Mouse (Mus musculus) v-Abl transformed pro-B cells (cell line): ENCODE measurements around the gene Acox3.
"Not testable (repeated sequence)": the region's sequence is repeated elsewhere in the genome, so short reads cannot be mapped to it uniquely, and the experiment has no call there.

ENCODE experiments used
- in situ Hi-C, 2 experiments: fragments of 400-800 bp; cut with MboI; formaldehyde crosslinking; loops; one replicate each; pipeline ENCODE4 v1.15.1; 2025; ENCODE audit not compliant: unreplicated experiment in 2 of 2

Acox3 gene

DNA sequence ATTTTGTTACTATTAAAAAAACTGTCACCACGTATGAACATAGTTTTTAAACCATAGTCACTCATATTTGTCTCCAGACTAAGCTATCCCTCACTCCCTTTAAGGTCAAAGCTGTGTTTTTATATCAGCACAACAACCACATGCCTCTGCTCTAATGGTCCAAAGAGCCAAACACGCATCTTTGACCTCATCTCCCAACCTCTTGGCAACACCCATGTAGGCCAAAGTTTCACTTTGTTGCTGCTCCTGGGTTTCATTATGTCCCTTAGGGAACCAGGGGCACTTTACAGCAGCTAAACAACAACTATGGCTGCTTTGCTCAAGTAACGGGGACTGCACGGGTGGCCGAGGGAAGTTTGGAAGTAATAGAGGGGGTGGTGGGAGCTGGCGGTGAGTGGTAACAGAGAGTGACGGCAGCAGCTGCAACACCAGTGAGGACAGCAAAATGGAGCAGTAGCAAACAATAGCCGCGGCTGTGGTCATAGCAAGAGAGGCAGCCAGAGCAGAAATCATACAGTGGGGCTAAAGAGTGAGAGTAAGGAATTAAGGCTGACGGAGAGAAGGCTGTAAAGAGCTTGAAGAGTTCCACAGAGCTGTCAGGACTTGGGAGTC is 6.3 kb upstream of the Acox3 start:
- in situ Hi-C loops, result no loop called here

DNA sequence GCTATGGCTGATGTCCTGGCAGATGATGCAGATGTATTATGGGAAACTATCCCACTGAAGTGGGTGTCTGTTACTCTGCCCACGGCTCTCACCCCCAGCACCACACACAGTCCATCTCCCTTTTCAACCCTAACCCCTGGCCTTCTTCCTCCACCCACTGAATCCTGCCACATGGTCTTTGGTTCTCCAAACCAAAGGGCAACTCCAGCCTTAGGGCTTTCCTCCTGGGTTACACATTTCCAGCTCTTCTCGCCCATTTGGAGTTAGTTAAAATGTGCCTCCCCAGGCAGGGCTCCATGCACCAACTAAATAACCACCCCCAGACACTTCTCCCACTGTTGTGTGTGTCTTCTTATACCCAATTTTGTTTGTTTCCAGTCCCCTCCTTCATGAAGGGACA is 4.4 kb upstream of the Acox3 start:
- in situ Hi-C loops, result no loop called here

DNA sequence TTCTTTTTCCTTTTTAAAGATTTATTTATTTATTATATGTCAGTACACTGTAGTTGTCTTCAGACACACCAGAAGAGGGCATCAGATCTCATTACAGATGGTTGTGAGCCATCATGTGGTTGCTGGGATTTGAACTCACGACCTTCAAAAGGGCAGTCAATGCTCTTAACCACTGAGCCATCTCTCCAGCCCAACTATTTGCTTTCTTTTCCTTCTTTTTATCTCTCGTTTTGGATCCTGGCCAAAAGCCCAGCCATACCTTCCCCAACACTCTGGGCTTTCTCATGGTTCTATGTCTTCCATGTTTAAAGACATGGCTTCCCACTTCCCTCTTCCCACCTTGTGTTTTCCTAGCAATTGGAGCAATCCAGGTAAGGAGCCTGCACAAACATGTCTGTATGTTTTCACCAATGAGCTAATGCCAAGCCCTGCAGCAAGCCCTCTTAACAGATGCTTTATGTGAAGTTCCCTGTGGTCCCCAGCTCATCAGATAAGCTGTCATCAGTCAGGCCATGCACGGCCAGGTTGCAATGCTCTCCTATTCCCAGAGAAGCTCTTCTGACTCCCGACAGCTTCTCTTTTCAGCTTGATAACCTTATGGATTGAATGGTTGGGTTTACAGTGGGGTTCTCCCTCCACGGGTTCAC is 3.5 kb upstream of the Acox3 start:
- in situ Hi-C loops, result no loop called here

DNA sequence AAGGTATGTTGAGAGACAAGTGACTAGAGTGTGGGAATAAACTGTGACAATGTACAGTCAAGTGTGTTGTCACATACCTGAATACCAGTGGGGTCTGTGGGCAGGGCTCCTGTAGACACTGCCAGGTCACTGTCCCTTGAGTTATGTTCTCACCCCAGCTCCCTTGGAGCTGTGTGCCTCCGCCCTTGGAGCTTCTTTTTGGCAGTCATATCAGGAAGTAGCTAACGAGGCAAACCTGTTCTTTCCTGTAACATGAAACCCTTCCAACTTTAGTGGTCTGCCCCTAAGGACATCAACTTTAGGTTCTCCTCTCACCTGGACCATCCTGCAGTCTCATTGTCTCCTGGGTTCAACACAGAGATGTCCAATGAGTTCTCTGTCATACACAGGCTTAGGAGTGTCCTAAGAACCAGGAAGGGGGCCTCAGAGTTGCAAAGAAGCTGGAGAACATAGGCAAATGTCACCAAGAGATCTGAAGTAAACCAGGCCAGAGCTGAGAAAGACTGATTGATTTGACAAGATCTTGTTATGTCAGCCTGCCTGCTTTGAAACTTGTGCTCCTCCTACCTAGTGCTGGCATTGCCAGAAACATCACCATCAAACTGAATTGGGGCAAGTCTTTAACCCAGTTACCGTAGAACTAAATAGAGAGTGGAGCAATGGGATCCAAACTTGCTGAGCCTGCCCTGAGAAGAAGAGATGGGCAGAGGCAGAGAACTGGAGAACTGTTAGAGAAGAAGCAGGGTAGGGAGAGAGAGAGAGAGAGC is 2.5 kb upstream of the Acox3 start:
- in situ Hi-C loops, result no loop called here

DNA sequence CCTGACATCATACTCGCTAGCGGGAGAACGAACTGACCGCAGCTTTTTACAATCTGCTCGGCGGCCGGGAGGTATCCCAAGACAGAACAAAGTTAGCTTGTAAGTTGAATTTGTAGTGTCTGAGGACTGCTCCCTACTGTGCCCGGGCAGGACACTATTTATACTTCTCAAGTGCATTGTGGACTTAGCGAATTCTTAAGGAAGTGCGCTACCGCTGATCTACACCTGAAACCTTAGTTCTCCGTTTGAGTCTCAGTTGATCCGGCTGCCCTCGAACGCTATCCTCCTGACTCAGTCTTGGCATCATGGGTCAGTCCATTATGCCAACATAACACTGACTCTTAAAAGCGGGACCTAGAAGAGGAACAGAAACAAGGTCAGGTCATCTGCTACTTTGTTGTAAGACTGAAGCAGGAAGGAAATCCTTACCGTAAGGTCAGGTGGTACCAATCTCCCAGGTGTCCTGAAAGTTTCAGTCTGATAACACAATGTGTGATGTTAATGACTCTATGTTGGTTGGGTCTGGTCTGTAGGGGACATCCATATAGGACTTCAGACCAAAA is 462 bp downstream of the Acox3 start:
- in situ Hi-C loops, result no loop called here

DNA sequence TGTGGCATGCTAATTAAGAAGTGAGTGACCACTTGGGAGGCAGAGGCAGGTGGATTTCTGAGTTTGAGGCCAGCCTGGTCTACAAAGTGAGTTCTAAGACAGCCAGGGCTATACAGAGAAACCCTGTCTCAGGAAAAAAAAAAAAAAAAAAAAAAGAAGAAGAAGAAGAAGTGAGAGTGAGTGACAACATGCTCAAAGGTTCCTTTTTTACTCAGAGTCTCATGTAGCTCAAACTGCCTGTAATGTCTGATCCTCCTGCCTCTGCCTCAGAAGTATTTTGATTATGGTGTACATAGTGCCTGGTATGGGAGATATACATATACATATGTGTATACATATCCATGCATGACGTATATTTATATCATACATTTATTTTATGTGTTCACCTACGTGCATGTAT is 1.4 kb downstream of the Acox3 start:
- in situ Hi-C loops, result not testable (repeated sequence)

DNA sequence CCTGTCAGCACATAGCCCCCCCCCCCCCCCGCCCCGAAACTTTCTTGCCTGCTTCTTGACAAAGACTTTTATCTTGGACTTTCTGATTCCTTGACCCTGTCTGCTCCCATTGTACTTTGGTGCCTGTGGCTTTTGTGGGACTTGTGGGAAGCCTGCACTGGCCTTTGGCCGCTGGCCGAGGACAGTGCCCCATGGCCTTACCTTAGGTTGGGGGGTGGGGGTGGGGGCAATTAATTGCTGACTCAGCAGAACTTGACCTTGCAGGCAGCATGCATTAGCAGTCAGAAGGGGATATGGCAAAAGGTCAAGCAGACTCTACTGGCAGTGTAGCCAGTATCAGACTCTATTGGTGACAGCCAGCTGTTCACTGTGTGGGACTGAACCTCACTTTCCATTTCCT is 8.7 kb downstream of the Acox3 start:
- in situ Hi-C loops, result loop anchor here (5.0 to 10.0 kb wide), 2 partner anchors 121 to 263 kb away; no protein-coding TSS in a partner anchor

DNA sequence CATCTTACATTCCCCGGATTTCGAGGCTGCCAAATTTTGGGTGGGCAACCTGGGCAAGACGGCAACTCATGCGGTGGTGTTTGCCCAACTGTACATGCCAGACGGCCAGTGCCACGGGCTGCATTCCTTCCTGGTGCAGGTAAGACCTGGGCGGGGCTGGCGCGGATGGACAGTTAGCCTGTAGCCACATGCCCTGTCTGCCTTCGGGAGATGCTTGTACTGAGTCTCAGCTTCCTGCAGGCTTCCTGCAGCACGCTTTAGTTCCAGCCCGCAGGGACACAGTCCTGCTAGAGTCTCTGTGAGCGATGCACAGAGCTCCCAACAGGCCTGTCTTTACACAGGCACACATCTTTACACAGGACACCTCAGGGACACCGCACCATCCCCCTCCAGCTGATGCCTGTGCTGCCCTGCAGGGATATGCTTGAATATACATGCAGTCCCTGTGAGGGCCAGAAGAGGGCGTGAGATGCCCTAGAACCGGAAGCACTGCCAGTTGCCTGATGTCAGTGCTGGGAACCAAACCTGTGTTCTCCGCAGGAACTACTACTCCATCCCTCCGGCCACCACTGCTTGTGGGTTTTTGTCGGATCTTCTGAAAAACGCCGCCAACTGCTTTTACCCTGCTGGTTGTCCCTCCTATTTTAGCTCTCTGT is 9.4 kb downstream of the Acox3 start:
- in situ Hi-C loops, result loop anchor here (5.0 to 10.0 kb wide), 2 partner anchors 120 to 263 kb away; no protein-coding TSS in a partner anchor

DNA sequence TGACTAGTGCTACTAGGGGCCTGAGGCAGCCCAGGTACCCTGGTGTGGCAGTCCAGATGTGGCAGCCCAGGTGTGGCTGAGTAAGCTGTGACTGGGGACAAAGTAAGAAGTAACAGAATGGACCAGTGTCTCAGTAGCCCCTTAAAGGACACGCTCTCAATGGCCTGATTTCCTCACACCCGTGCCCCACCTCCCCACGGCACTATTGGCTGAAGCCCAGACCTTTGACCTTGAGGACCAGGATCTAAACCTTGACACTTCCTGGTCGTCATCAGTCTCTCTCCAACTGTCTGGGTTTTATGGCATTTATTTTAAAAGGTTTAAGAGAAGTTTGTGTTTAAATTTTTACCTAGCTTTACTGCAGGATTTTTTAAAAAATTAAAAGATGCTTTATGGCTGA is 10.0 kb downstream of the Acox3 start:
- in situ Hi-C loops, result loop anchor here (5.0 to 10.0 kb wide), 2 partner anchors 119 to 262 kb away; no protein-coding TSS in a partner anchor

DNA sequence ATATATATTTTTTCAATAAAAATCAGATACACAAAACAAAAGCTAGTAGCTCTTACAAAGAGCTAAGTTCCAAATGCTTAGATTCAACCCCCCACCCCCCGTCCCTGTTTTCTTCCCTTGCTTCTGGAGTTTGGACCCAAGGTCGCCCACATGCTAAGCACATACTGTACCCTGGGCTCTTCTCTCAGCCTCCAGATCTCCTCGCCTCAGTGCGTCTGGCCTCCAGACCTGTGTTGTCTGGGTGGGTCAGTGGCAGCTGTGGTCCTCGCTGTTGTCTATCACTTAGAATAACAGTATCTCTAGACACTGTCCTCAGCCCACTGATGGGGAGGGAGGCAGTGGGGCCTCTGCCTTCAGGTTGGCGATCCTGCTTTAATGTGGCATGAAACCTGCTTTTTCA is 10.4 kb downstream of the Acox3 start:
- in situ Hi-C loops, result loop anchor here (5.0 to 10.0 kb wide), 2 partner anchors 119 to 262 kb away; no protein-coding TSS in a partner anchor

DNA sequence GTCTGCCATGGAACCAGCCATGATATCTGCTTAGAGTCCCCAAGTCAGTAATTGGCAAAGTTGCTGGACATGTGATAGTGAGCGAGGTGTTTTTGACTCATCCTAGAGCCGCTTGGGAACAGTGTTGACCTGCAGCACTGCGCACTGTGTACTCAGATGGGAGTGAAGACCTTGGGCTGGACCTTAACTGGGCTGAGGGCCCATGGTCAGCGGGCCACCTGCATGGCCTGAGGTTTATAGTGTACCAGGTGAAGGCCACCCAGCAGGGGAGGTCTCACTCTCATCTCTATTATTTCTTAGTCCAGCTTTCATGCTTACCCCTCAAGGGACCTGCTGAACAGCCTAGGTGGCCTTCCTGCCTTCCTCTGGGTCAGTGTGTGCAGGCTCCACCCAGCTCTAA is 11.9 kb downstream of the Acox3 start:
- in situ Hi-C loops, result loop anchor here (5.0 to 10.0 kb wide), 2 partner anchors 118 to 260 kb away; no protein-coding TSS in a partner anchor

DNA sequence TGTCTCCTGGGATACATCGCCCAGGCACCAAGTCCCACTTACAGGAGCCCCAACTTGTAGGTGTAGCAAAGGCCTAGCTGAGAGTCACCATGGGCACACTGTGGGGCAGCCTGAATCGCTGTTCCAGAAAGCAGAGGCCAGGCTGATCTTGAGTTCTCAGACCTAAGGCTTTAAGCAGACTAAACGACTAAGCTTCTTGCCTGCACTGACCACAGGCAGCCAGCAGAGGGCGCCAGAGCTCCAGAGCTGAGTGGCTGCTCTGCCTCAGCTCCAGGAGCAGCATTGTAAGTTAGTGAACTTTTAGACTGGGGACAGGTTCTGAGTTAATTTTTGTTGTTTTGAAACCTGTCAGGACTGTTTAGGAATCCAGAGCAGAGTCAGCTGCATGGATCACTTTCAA is 12.9 kb downstream of the Acox3 start:
- in situ Hi-C loops, result loop anchor here in 1 of 2 experiments (10.0 kb wide), 1 partner anchor 259 kb away; no protein-coding TSS in a partner anchor

DNA sequence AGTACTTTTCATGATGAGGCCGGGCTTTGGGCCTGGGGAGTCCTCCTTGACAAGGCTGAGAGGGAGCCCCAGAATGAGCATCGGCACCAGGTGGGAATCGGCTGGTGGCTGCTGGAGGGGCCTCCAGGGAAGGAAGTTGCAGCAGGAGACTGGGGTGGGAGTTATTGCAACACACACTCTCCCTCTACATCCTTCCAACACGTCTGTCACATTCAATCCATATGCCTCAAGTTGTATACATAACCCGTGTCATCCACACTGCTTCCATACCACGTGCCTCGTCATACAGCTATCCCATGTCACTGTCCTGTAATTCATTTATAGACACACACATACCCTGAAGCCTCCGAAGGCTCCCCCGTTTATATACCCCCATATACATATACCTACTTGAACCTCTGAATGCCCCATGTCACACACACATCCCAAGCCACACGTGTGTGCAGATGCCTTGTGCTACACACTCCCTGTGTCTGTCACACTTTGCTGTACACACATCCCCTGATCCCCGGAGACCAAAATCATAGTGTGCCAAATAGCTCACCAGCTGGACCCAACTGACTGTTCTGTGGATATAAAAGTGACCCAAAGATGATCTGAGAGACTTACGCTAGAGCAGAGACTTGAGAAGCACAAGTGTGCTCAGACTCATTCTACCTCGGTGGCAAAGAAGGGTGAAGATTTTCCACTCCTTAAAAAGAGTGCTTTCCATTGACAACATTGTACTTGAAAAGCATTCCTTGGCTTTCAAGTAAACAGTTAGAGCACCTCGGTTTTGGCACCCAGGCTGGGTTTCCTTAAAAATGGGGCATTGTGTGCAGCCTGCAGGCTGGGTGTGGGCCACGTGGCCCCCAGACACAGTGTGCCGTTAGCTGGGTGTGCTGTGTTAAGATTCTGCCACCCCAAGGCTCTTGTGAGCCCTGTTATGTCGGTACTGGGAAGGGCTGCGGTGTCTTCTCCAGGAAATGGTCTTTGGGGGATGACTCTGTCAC is 13.6 kb downstream of the Acox3 start:
- in situ Hi-C loops, result loop anchor here in 1 of 2 experiments (10.0 kb wide), 1 partner anchor 258 kb away; no protein-coding TSS in a partner anchor

DNA sequence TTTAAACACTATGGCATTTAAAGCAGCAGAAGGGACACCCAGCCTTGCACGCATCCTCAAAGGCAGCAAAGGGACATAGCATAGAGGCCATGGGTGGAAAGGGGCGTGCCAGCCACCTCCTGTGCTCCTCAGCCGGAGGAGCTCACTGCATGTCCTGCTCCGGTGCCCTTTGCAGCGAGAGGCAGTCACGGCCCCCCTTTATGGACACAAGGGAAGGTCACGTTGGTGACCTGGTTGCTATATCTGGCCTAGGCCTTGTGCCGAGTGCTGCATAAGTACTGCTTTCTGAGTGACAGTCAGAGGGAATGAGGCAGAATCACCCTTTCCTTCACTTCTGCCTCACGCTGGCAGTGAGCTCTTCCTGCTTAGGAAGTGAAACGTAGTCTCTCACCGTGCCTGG is 17.4 kb downstream of the Acox3 start:
- in situ Hi-C loops, result no loop called here

DNA sequence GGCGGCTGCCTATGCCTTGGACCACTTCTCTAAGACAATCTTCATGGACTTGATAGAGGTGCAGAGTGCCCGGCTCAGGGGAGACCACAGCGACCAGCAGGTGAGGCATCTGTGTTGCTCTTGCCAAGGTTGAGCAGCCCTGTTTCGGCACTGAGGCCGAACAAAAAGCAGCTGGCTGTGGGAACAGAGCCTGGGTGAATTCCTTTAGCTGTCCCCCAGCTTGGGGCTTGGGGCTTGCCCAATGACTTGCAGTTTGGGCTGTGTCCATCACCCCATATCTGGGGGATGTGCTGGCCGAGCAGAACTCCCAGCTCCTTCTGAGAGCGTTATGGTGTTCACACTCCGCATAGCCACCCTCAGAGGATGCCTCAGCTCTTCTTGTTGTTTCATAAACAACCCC is 18.7 kb downstream of the Acox3 start:
- in situ Hi-C loops, result no loop called here

DNA sequence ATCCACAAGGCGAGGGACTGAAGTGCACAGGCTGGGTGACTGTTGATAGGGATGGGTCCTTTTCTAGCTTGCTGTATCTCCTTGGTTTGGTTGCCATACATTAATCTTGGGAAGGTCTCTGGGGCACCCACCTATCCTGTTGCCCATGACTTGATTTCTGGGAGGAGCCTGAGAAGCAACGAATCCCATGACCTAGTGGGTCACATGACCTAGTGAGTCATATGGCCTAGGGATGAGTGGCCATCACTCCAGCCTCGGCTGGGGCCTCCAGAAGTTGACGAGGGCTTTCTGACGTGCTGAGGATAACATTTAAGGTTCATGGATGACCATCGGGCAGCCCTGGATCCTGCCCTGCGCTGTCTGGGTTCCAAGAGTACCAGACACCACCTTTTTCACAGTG is 22.5 kb downstream of the Acox3 start:
- in situ Hi-C loops, result loop anchor here in 1 of 2 experiments (5.0 kb wide), 1 partner anchor 37 kb away; no protein-coding TSS in a partner anchor

DNA sequence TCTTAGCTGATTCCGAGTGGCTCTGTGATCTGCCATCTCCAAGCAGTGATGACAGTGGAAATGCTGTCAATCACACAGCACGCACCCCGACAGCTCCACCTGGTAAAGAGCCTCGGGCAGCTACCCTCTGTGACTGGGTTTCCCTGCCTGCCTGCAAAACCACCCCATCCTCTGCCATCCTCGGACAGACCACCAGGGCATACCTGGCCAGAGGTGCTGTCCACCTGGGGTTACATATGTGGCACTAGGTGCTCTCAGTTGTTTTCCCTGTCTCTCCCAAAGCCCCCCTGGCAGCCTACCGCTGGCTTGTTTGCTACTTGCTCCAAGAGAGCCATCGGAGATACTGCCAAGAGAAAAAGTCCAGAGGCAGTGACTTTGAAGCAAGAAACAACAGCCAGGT is 24.0 kb downstream of the Acox3 start:
- in situ Hi-C loops, result loop anchor here in 1 of 2 experiments (5.0 kb wide), 1 partner anchor 36 kb away; no protein-coding TSS in a partner anchor

DNA sequence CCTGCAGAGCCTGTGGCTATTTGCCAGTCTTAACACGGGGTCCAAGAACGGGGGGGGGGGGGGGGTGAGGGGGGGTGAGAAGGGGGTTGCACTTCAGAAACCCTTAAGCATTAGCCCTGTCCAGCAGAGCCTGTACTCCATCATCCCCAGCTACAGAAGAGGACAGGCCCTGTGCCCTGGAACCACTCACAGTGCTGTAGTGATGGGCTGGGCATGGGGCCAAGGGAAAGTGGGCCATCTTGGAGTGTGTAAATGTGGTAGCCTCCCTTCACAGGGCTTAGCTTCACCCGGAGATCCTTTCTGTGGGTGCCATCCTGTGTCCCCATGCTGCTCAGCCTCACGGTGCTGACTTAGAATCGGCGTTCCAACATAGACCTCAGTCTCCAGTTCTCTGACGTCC is 24.9 kb downstream of the Acox3 start:
- in situ Hi-C loops, result loop anchor here in 1 of 2 experiments (5.0 kb wide), 1 partner anchor 35 kb away; no protein-coding TSS in a partner anchor

DNA sequence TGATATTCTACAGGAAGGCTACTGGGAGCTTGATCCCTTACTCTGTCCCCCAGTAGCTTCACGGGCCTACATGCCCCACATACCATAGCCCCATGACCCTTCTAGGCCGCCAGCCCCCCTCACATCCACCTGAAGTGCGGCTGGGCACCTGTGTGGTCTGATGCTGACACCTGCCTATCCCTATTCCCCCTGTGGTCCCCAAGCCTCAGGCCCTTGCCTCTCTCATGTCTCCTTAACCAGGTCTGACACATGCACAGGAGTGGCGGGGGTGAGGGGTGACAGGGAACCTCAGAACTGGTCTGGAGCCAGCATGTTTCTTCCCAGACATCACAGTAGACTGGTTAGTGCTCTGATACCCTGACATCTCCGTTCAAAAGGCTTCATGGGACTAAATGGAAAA is 25.7 kb downstream of the Acox3 start:
- in situ Hi-C loops, result loop anchor here in 1 of 2 experiments (5.0 kb wide), 1 partner anchor 34 kb away; no protein-coding TSS in a partner anchor
